Mouse (Mus musculus) myocyte (in vitro differentiated cells): Measurements from ENCODE around the gene Dnajc21.

Source experiments
- MAX ChIP-seq: IDR thresholded peaks from one replicate; pipeline ENCODE4 v1.6.1; 2011; ENCODE audit warnings: low read depth, mild to moderate bottlenecking, control low read depth
- POLR2A ChIP-seq: IDR thresholded peaks from one replicate; pipeline ENCODE4 v1.6.1; 2011; ENCODE audit warnings: low read depth, mild to moderate bottlenecking, control low read depth, moderate library complexity; ENCODE audit not compliant: insufficient read length
- REST ChIP-seq: IDR thresholded peaks from one replicate; pipeline ENCODE4 v1.6.1; 2011; ENCODE audit warnings: mild to moderate bottlenecking, control low read depth, moderate library complexity; ENCODE audit not compliant: insufficient read depth, insufficient read length
- TCF12 ChIP-seq: IDR thresholded peaks from one replicate; pipeline ENCODE4 v1.6.1; 2011; ENCODE audit warnings: mild to moderate bottlenecking, control low read depth; ENCODE audit not compliant: poor library complexity, insufficient read depth, severe bottlenecking
- TCF3 ChIP-seq: IDR thresholded peaks from one replicate; pipeline ENCODE4 v1.6.1; 2011; ENCODE audit warnings: low read depth, control low read depth; ENCODE audit not compliant: insufficient read length

- TF ChIP-seq TCF12 (no peak), POLR2A (no peak), TCF3 (no peak), MAX (no peak), REST (no peak)
Measured at GRCm38 (mm10) chr15:10439963-10440362, 30.4 kb downstream of the Dnajc21 start.
